Mouse (Mus musculus) adrenal gland, postnatal 14 days (tissue): Measurements from ENCODE around the gene 1700013G24Rik. TPM values are rescaled to one million over a fixed set of nuclear protein-coding genes. Genes with fewer than 3 reads are reported as not detected.

Source experiments
- DNase-seq: peaks from one replicate; pipeline ENCODE4 v3.0.0; 2021; ENCODE audit warnings: mixed read lengths
- total RNA-seq: library from RNA; stranded (reverse); gene quantifications from 2 replicates; pipeline ENCODE4 v1.2.3, GENCODE M21; 2021

1700013G24Rik gene
- total RNA-seq, 1 experiment from 2014 or later = not detected

GRCm38 (mm10) chr4:137476065-137476760 lies 23.1 kb downstream of the 1700013G24Rik start:
- peak; percentile 71 for DNase-seq

GRCm38 (mm10) chr4:137476761-137477237 lies 23.7 kb downstream of the 1700013G24Rik start:
- DNase-seq = peak; percentile 73

- no peak for DNase-seq
Observed at GRCm38 (mm10) chr4:137477611-137478010, 24.5 kb downstream of the 1700013G24Rik start.

- DNase-seq = peak; percentile 43
Observed at GRCm38 (mm10) chr4:137478306-137478705, 25.2 kb downstream of the 1700013G24Rik start.

- DNase-seq = no peak
Observed at GRCm38 (mm10) chr4:137479757-137480156, 26.7 kb downstream of the 1700013G24Rik start.

- no peak for DNase-seq
Observed at GRCm38 (mm10) chr4:137480191-137480992, 27.3 kb downstream of the 1700013G24Rik start.

GRCm38 (mm10) chr4:137480993-137481340 lies 27.9 kb downstream of the 1700013G24Rik start:
- peak; percentile 8 for DNase-seq

- DNase-seq = no peak
Observed at GRCm38 (mm10) chr4:137481381-137482030, 28.4 kb downstream of the 1700013G24Rik start.

GRCm38 (mm10) chr4:137483871-137484270 lies 30.8 kb downstream of the 1700013G24Rik start:
- DNase-seq = peak; percentile 81

GRCm38 (mm10) chr4:137484586-137484985 lies 31.5 kb downstream of the 1700013G24Rik start:
- peak; percentile 91 for DNase-seq

- peak; percentile 38 for DNase-seq
Observed at GRCm38 (mm10) chr4:137485258-137485960, 32.3 kb downstream of the 1700013G24Rik start.

GRCm38 (mm10) chr4:137486081-137487014 lies 33.3 kb downstream of the 1700013G24Rik start:
- DNase-seq = peak; percentile 77

- peak; percentile 82 for DNase-seq
Observed at GRCm38 (mm10) chr4:137487286-137488000, 34.4 kb downstream of the 1700013G24Rik start.

- DNase-seq = no peak
Observed at GRCm38 (mm10) chr4:137488038-137488437, 35.0 kb downstream of the 1700013G24Rik start.

- peak; percentile 77 for DNase-seq
Observed at GRCm38 (mm10) chr4:137488571-137489303, 35.7 kb downstream of the 1700013G24Rik start.

- peak; percentile 72 for DNase-seq
Observed at GRCm38 (mm10) chr4:137489996-137490395, 36.9 kb downstream of the 1700013G24Rik start.

GRCm38 (mm10) chr4:137492563-137492962 lies 39.5 kb downstream of the 1700013G24Rik start:
- peak; percentile 77 for DNase-seq

- no peak for DNase-seq
Observed at GRCm38 (mm10) chr4:137493187-137493586, 40.1 kb downstream of the 1700013G24Rik start.

GRCm38 (mm10) chr4:137494751-137495500 lies 41.8 kb downstream of the 1700013G24Rik start:
- DNase-seq = peak; percentile 70
